In genomic region chr19:26608434-26608812, GRCm38 (mm10) we compare ENCODE assay signal across 8 mouse cellular contexts. TPM values are rescaled to one million over a fixed set of nuclear protein-coding genes. Genes with fewer than 3 reads are reported as not detected.
A peak's percentile ranks its signal among the peaks of the same experiment; 100 is the strongest.
DNase-seq lines count a peak whose midpoint lies in the region; ATAC-seq and TF ChIP-seq lines count a peak whose summit lies in the region.

No protein-coding gene starts in this region.

- peak overlapping the region; percentile 97 for H3K4me2 ChIP-seq in forebrain, embryonic 16.5 days (ENCODE audit: low read length)
- H3K4me2 ChIP-seq in limb, embryonic 14.5 days (replicated peaks; ENCODE audit: low read depth, low read length, severe bottlenecking), result peak overlapping the region; percentile 82

- peak overlapping the region; percentile 88 for H3K4me3 ChIP-seq in forebrain, embryonic 16.5 days (replicated peaks; ENCODE audit: low read length)
- peak overlapping the region; percentile 79 for H3K4me3 ChIP-seq in limb, embryonic 14.5 days (replicated peaks; ENCODE audit: low read length)

- TF ChIP-seq POLR2A in limb, embryonic 14.5 days (IDR thresholded peaks at IDR 0.05; ENCODE audit: borderline replicate concordance, extremely low read depth, insufficient read depth, insufficient read length), result no peak

- DNase-seq in thymus, postnatal 0 days (ENCODE audit: low spot score), result peak; percentile 11
- DNase-seq in thymus, postnatal 25 days, result no peak
- no peak for DNase-seq in limb, embryonic 14.5 days (ENCODE audit: low spot score)
- no peak for DNase-seq in spleen, postnatal 36 days (ENCODE audit: low spot score in 2 of 2)
- DNase-seq in urinary bladder, adult 18-20 months (ENCODE audit: low spot score in 2 of 2), result no peak
- no peak for DNase-seq in adrenal gland, postnatal 10 days

- H3K36me3 ChIP-seq in forebrain, embryonic 16.5 days (ENCODE audit: control insufficient read depth, insufficient read depth), result no peaks in the 10 kb centered on the region
- no peaks in the 10 kb centered on the region for H3K36me3 ChIP-seq in limb, embryonic 14.5 days (ENCODE audit: control insufficient read depth, insufficient read depth, low read length)

- H3K9me3 ChIP-seq in forebrain, embryonic 16.5 days (ENCODE audit: control insufficient read depth, low read length), result no peaks in the 10 kb centered on the region
- no peaks in the 10 kb centered on the region for H3K9me3 ChIP-seq in limb, embryonic 14.5 days (ENCODE audit: control insufficient read depth, low read length)

- H3K9ac ChIP-seq in forebrain, embryonic 16.5 days (replicated peaks; ENCODE audit: low read depth, low read length), result 0 out of 2 replicates have a peak overlapping the region, but pooled peaks have one; percentile 26
- H3K9ac ChIP-seq in limb, embryonic 14.5 days (ENCODE audit: low read depth, low read length, severe bottlenecking), result peak overlapping the region; percentile 81

- no peak for ATAC-seq in forebrain, embryonic 16.5 days
- ATAC-seq in limb, embryonic 14.5 days (ENCODE audit: low FRiP score, low read depth), result no peak
- no peak for ATAC-seq in megakaryocyte progenitor cell, adult 5-6 weeks (replicated peaks; ENCODE audit: poor library complexity)

- peaks cover 21% of the 10 kb centered on the region for H3K4me1 ChIP-seq in forebrain, embryonic 16.5 days (replicated peaks; ENCODE audit: control insufficient read depth, insufficient read depth, low read length)
- H3K4me1 ChIP-seq in limb, embryonic 14.5 days (ENCODE audit: control insufficient read depth, insufficient read depth, low read length), result peaks cover 24% of the 10 kb centered on the region

- WGBS in forebrain, embryonic 16.5 days, result under 1% methylated on average over 7 of the region's 7 CpGs
- WGBS in limb, embryonic 14.5 days, result 15% methylated on average over 7 of the region's 7 CpGs

- no peak overlapping the region for H3K27ac ChIP-seq in forebrain, embryonic 16.5 days (ENCODE audit: low read length)
- H3K27ac ChIP-seq in limb, embryonic 14.5 days (replicated peaks; ENCODE audit: low read depth, low read length), result no peak overlapping the region

- no peaks in the 10 kb centered on the region for H3K27me3 ChIP-seq in forebrain, embryonic 16.5 days (replicated peaks; ENCODE audit: control insufficient read depth, insufficient read depth, low read length)
- H3K27me3 ChIP-seq in limb, embryonic 14.5 days (ENCODE audit: control insufficient read depth, insufficient read depth, low read length), result no peaks in the 10 kb centered on the region

RNA-seq across cellular contexts. Expression of gene Smarca2, which starts 3.6 kb away (rescaled TPM):
- 20.8 and 23.9 TPM in 2 replicates for polyA plus RNA-seq in thymus, postnatal 0 days (2015; fragmentation: Nextera tagmentation; extraction: Ambion mirVana)
- polyA plus RNA-seq in forebrain, embryonic 16.5 days (2015; fragmentation: Nextera tagmentation; extraction: Ambion mirVana), result 144 and 157 TPM in 2 replicates
- 104 TPM in 2 replicates for polyA plus RNA-seq in limb, embryonic 14.5 days (2012; rRNA removed)
- 72.2 and 94.3 TPM in 2 replicates for polyA plus RNA-seq in limb, embryonic 14.5 days (2014; fragmentation: Nextera tagmentation; extraction: Ambion mirVana)
- 68.9 and 76.5 TPM in 2 replicates for total RNA-seq in megakaryocyte progenitor cell, adult 5-6 weeks (2015)
- total RNA-seq in megakaryocyte progenitor cell, adult 5-6 weeks (2017), result 50.3 and 60.7 TPM in 2 replicates
- 10 to 100 TPM; 66.7 to 78.1 TPM for total RNA-seq in adrenal gland, postnatal 10 days (2021)
